Mouse (Mus musculus) myocyte (in vitro differentiated cells): ENCODE data around the gene Fam184b. TPM values are rescaled to one million over a fixed set of nuclear protein-coding genes. Genes with fewer than 3 reads are reported as not detected.

Experiments used
- H3K27me3 ChIP-seq: one replicate; pipeline ENCODE4 v1.6.1; 2011; ENCODE audit not compliant: control insufficient read depth, insufficient read depth, insufficient read length
- H3K36me3 ChIP-seq: one replicate; pipeline ENCODE4 v1.6.1; 2011; ENCODE audit not compliant: control insufficient read depth, insufficient read depth
- H3K4me2 ChIP-seq: one replicate; pipeline ENCODE4 v1.6.1; 2011; ENCODE audit warnings: low read depth, control low read depth
- H3K4me3 ChIP-seq: one replicate; pipeline ENCODE4 v1.5.1; 2011; ENCODE audit warnings: mild to moderate bottlenecking, control low read depth, moderate library complexity
- H3K79me2 ChIP-seq: one replicate; pipeline ENCODE4 v1.6.1; 2011; ENCODE audit not compliant: control insufficient read depth, insufficient read depth
- H3ac ChIP-seq: one replicate; pipeline ENCODE4 v1.6.1; 2011; ENCODE audit not compliant: control insufficient read depth, insufficient read length
- CEBPB ChIP-seq: IDR thresholded peaks from 2 replicates; pipeline ENCODE4 v1.6.1; 2011; ENCODE audit warnings: mild to moderate bottlenecking, moderate library complexity; ENCODE audit not compliant: poor library complexity, insufficient read depth, severe bottlenecking
- E2F4 ChIP-seq: IDR thresholded peaks from one replicate; pipeline ENCODE4 v1.6.1; 2011; ENCODE audit warnings: mild to moderate bottlenecking, control low read depth, moderate library complexity; ENCODE audit not compliant: insufficient read depth
- MAX ChIP-seq: IDR thresholded peaks from one replicate; pipeline ENCODE4 v1.6.1; 2011; ENCODE audit warnings: low read depth, mild to moderate bottlenecking, control low read depth
- MYOD1 ChIP-seq, 3 experiments: IDR thresholded peaks; one replicate each; pipeline ENCODE4 v1.6.1; 2011; ENCODE audit warnings: control low read depth in 2 of 3, low read depth in 2 of 3, mild to moderate bottlenecking in 2 of 3, moderate library complexity in 1 of 3; ENCODE audit not compliant: insufficient read length in 2 of 3, control insufficient read depth in 1 of 3
- MYOG ChIP-seq, 3 experiments: IDR thresholded peaks; one replicate each; pipeline ENCODE4 v1.6.1; 2011; ENCODE audit warnings: control low read depth in 2 of 3, low read depth in 2 of 3, mild to moderate bottlenecking in 2 of 3; ENCODE audit not compliant: insufficient read length in 2 of 3, control insufficient read depth in 1 of 3, insufficient read depth in 1 of 3
- POLR2A ChIP-seq: IDR thresholded peaks from one replicate; pipeline ENCODE4 v1.6.1; 2011; ENCODE audit warnings: low read depth, mild to moderate bottlenecking, control low read depth, moderate library complexity; ENCODE audit not compliant: insufficient read length
- POLR2AphosphoS2 ChIP-seq: IDR thresholded peaks from one replicate; pipeline ENCODE4 v1.6.1; 2011; ENCODE audit warnings: low read depth, control low read depth; ENCODE audit not compliant: insufficient read length
- REST ChIP-seq: IDR thresholded peaks from one replicate; pipeline ENCODE4 v1.6.1; 2011; ENCODE audit warnings: mild to moderate bottlenecking, control low read depth, moderate library complexity; ENCODE audit not compliant: insufficient read depth, insufficient read length
- SRF ChIP-seq: IDR thresholded peaks from one replicate; pipeline ENCODE4 v1.6.1; 2011; ENCODE audit warnings: low read depth; ENCODE audit not compliant: control insufficient read depth, insufficient read length
- TCF12 ChIP-seq: IDR thresholded peaks from one replicate; pipeline ENCODE4 v1.6.1; 2011; ENCODE audit warnings: mild to moderate bottlenecking, control low read depth; ENCODE audit not compliant: poor library complexity, insufficient read depth, severe bottlenecking
- TCF3 ChIP-seq: IDR thresholded peaks from one replicate; pipeline ENCODE4 v1.6.1; 2011; ENCODE audit warnings: low read depth, control low read depth; ENCODE audit not compliant: insufficient read length
- USF1 ChIP-seq: IDR thresholded peaks from one replicate; pipeline ENCODE4 v1.6.1; 2011; ENCODE audit warnings: low read depth, mild to moderate bottlenecking, control low read depth, moderate library complexity
- polyA plus RNA-seq: library from polyadenylated mRNA; unstranded; fragments of >200 nt; fragmentation: generic; extraction: Trizol; gene quantifications from one replicate; pipeline ENCODE4 v1.2.1, GENCODE M21; 2012; ENCODE audit warnings: missing spikeins

The Fam184b gene
- polyA plus RNA-seq, 1 experiment: 0.01 TPM

DNA sequence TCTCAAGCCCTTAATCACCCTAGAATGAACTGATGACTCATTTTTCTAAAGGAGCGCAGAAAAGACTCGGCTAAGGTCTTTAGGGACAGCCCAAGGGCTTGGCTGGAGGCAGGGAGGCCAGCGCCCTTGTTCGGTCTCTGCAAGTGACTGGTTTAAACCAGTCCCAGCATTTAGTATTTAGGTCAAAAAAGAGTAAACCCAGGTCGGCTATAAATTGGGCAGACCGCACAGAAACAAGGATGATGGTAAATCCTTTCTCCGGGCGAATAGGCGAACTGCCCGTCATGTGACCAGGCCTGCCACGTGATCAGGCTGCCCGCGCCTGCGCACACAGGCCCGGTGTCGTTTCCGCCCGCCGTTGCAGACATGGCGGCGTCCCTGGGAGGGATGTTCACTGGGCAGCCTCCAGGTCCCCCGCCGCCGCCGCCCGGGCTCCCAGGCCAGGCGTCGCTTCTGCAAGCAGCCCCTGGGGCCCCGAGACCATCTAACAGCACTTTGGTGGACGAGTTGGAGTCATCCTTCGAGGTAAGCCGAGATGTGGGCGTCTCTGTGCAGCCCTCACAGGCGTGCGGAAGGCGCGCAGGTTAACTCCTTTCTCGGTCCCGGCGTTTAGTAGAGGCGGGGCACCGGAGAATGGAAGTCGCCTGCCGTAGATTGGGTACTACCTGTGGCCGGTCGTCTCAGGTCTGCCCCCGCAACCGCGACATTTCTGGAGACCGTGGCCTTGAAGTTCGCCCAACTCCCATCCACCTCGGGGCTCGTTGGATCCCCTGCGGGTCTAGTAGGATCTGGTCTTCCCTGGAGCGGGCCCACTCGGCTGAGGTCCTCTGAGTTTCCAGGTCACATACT, 119.2 kb downstream of the Fam184b start, which contains the start of gene Med28:
TSS of gene Med28 (plus strand) at position 270 of the 849 bp plus-strand sequence.
- Histone ChIP-seq H3K79me2 (peaks cover 29% of the 10 kb centered on the region), H3ac (peak within 1 kb of the TSS; percentile 14), H3K4me2 (peak within 1 kb of the TSS; percentile 86), H3K4me3 (peak within 1 kb of the TSS; percentile 90), H3K36me3 (peaks cover 9% of the 10 kb centered on the region), H3K27me3 (no peaks in the 10 kb centered on the region)
- TF ChIP-seq MYOD1 (IDR thresholded peaks at IDR 0.05; ENCODE audit: control insufficient read depth in 1 of 3, insufficient read length in 2 of 3, low read depth in 2 of 3) (no peak), USF1 (peak; percentile 98), MAX (no peak), TCF12 (no peak), REST (peak; percentile 10), POLR2A (peak; percentile 92), POLR2AphosphoS2 (peak; percentile 93), MYOG (IDR thresholded peaks at IDR 0.05; ENCODE audit: control insufficient read depth in 1 of 3, insufficient read depth in 1 of 3, insufficient read length in 2 of 3, low read depth in 2 of 3) (no peak), CEBPB (no peak), SRF (no peak), E2F4 (no peak), TCF3 (no peak)

DNA sequence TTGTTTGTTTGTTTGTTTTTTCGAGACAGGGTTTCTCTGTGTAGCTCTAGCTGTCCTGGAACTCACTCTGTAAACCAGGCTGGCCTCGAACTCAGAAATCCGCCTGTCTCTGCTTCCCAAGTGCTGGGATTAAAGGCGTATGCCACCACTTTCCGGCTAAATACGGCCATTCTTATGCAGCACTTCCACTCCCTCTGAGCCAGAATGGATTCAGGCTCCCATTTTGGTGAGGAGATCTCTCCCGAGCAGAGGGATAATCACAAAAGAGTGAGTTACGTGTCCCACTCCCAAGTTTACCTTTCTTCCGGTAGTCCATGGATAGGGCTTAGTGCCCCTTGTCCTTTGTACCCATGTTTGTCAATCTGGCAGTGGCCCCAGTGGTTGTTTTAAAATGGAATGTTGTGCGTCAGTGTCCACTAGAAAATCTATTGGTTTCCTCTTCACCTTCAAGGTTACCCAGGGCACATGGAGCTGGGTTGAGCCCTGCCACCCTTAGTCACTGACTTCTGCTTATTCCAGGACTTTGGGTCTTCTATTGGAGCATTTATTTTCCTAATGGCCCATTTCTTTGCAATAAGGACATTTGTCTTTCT, 124.2 kb downstream of the Fam184b start:
- H3K36me3 ChIP-seq: peaks cover 39% of the 10 kb centered on the region
- no peak overlapping the region for H3K4me2 ChIP-seq
- H3K4me3 ChIP-seq: no peak overlapping the region
- no peaks in the 10 kb centered on the region for H3K27me3 ChIP-seq
- TF ChIP-seq MYOD1 (IDR thresholded peaks at IDR 0.05; ENCODE audit: control insufficient read depth in 1 of 3, insufficient read length in 2 of 3, low read depth in 2 of 3) (no peak), MYOG (IDR thresholded peaks at IDR 0.05; ENCODE audit: control insufficient read depth in 1 of 3, insufficient read depth in 1 of 3, insufficient read length in 2 of 3, low read depth in 2 of 3) (no peak), POLR2AphosphoS2 (no peak), REST (no peak), CEBPB (no peak), POLR2A (no peak), E2F4 (no peak), TCF12 (no peak), MAX (no peak), USF1 (no peak), TCF3 (no peak), SRF (no peak)
- peaks cover 2% of the 10 kb centered on the region for H3K79me2 ChIP-seq
- H3ac ChIP-seq: no peak overlapping the region

DNA sequence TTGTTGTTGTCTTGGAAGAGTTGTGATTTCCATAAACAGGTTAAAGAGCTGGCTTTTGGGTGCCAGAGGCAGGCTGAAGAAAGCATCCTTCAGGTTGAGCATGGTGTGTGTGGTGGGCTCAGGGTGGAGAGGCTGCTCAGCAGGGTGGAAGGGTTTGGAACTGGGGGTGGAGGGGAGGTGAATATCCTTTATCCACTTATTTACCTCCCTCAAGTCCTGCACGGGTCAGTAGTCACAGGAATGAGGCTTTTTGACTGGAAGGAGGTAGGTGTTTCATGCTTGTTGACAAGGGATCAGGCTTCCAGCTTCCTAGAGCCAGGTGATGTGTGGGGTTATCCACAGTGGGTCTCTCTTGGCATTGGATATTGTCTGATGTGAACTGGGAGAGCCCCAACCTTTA, 124.8 kb downstream of the Fam184b start:
- Histone ChIP-seq H3K27me3 (no peaks in the 10 kb centered on the region), H3K36me3 (peaks cover 41% of the 10 kb centered on the region), H3K4me3 (no peak overlapping the region), H3K79me2 (no peaks in the 10 kb centered on the region), H3K4me2 (no peak overlapping the region), H3ac (no peak overlapping the region)
- no peak for TF ChIP-seq REST
- TF ChIP-seq TCF3: no peak
- TF ChIP-seq MAX: no peak

DNA sequence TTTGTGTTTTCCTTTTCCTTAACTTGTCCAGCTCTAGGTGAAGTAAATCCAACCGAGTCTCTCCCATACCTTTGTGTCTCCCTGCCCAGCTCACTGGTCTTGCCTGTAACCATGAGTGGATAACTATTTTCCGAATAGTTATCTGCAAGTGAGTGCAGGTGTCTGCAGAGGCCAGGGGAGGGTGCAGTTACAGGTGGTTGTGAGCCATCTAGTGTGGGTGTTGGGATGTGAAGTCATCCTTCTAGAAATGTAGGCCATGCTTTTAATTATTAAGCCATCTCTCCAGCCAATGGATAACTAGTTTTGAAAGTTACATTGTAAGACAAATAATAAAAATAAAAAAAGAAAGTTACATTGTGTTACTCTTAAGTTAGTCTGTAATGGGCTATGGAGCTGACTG, 125.9 kb downstream of the Fam184b start:
- TF ChIP-seq E2F4: no peak
- no peak for TF ChIP-seq MAX
- TF ChIP-seq SRF: no peak
- TF ChIP-seq POLR2A: no peak
- TF ChIP-seq CEBPB: no peak
- no peak for TF ChIP-seq POLR2AphosphoS2
- TF ChIP-seq TCF3: no peak
- no peak for TF ChIP-seq REST
- no peak for TF ChIP-seq MYOD1 (IDR thresholded peaks at IDR 0.05; ENCODE audit: control insufficient read depth in 1 of 3, insufficient read length in 2 of 3, low read depth in 2 of 3)
- no peak for TF ChIP-seq USF1
- TF ChIP-seq MYOG (IDR thresholded peaks at IDR 0.05; ENCODE audit: control insufficient read depth in 1 of 3, insufficient read depth in 1 of 3, insufficient read length in 2 of 3, low read depth in 2 of 3): no peak
- no peak for TF ChIP-seq TCF12
- Histone ChIP-seq H3K36me3 (peaks cover 45% of the 10 kb centered on the region), H3ac (no peak overlapping the region), H3K27me3 (no peaks in the 10 kb centered on the region), H3K4me3 (no peak overlapping the region), H3K79me2 (no peaks in the 10 kb centered on the region), H3K4me2 (no peak overlapping the region)
